Mouse (Mus musculus) intestine, embryonic 14.5 days (tissue): ENCODE measurements around the gene Vegfb. TPM values are rescaled to one million over a fixed set of nuclear protein-coding genes. Genes with fewer than 3 reads are reported as not detected.

Experiments used
- ATAC-seq: fragments of 200-750 bp; cut with Nextera tagmentation; replicated peaks from 2 replicates; pipeline ENCODE4 v1.8.0; 2017; ENCODE audit warnings: low read depth, moderate number of reproducible peaks, moderate TSS enrichment, moderate library complexity; ENCODE audit not compliant: low FRiP score, low TSS enrichment
- DNase-seq: peaks from one replicate; pipeline ENCODE4 v3.0.0-alpha.2; 2018; ENCODE audit warnings: low spot score
- H3K27ac ChIP-seq: fragments of 300-500 bp; sonication (generic); 2 replicates; pipeline ENCODE4 v1.5.1; 2014; ENCODE audit warnings: low read depth, mild to moderate bottlenecking, control low read depth
- H3K27me3 ChIP-seq: fragments of 300-500 bp; sonication (generic); replicated peaks from 2 replicates; pipeline ENCODE4 v1.6.1; 2014; ENCODE audit warnings: low read length, control low read depth; ENCODE audit not compliant: control insufficient read depth, insufficient read depth
- H3K36me3 ChIP-seq: fragments of 300-500 bp; sonication (generic); 2 replicates; pipeline ENCODE4 v1.6.1; 2014; ENCODE audit warnings: low read length, control low read depth; ENCODE audit not compliant: control insufficient read depth, insufficient read depth
- H3K4me1 ChIP-seq: fragments of 300-500 bp; sonication (generic); replicated peaks from 2 replicates; pipeline ENCODE4 v1.6.1; 2014; ENCODE audit warnings: low read length, control low read depth, mixed read lengths; ENCODE audit not compliant: control insufficient read depth, insufficient read depth
- H3K4me2 ChIP-seq: fragments of 300-500 bp; sonication (generic); 2 replicates; pipeline ENCODE4 v1.6.1; 2014; ENCODE audit warnings: low read length
- H3K4me3 ChIP-seq: fragments of 300-500 bp; sonication (generic); 2 replicates; pipeline ENCODE4 v1.5.1; 2014; ENCODE audit warnings: low read depth, low read length, control low read depth, mixed read lengths
- H3K9ac ChIP-seq: fragments of 300-500 bp; sonication (generic); 2 replicates; pipeline ENCODE4 v1.6.1; 2014; ENCODE audit warnings: mild to moderate bottlenecking, low read length
- H3K9me3 ChIP-seq: fragments of 300-500 bp; sonication (generic); 2 replicates; pipeline ENCODE4 v1.6.1; 2016; ENCODE audit warnings: low read length, control low read depth; ENCODE audit not compliant: control insufficient read depth
- WGBS: fragments of 180-500 bp; shearing (Covaris S2); extraction: QIAGEN DNeasy Blood & Tissue Kit; methylation state at CpG from one replicate; pipeline ENCODE4 v1.1.7; 2014; 5-methylcytosine and 5-hydroxymethylcytosine counted together
- polyA plus RNA-seq: library from polyadenylated mRNA; unstranded; fragments of >200 nt; fragmentation: Nextera tagmentation; extraction: Ambion mirVana; gene quantifications from 2 replicates; pipeline ENCODE4 v1.2.1, GENCODE M21; 2014

Gene Vegfb
- polyA plus RNA-seq, 1 experiment from 2014 or later, result 50.5 TPM

- Histone ChIP-seq H3K9ac (no peak overlapping the region), H3K4me2 (no peak overlapping the region), H3K4me3 (no peak overlapping the region), H3K27me3 (no peaks in the 10 kb centered on the region), H3K27ac (no peak overlapping the region), H3K9me3 (no peaks in the 10 kb centered on the region), H3K4me1 (peaks cover 20% of the 10 kb centered on the region), H3K36me3 (peaks cover 34% of the 10 kb centered on the region)
- DNase-seq (no peak), ATAC-seq (no peak)
- WGBS, result 84% methylated on average over 19 of the region's 19 CpGs
Measured at GRCm38 (mm10) chr19:6985300-6985699, 2.2 kb downstream of the Vegfb start.

- Histone ChIP-seq H3K4me1 (peaks cover 27% of the 10 kb centered on the region), H3K9ac (no peak overlapping the region), H3K27me3 (no peaks in the 10 kb centered on the region), H3K27ac (no peak overlapping the region), H3K4me2 (no peak overlapping the region), H3K4me3 (no peak overlapping the region), H3K36me3 (peaks cover 35% of the 10 kb centered on the region), H3K9me3 (no peaks in the 10 kb centered on the region)
- DNase-seq, result no peak
- whole genome bisulfite sequencing, result 93% methylated on average over 5 of the region's 5 CpGs
- no peak for ATAC-seq
Measured at GRCm38 (mm10) chr19:6983621-6984020, 3.8 kb downstream of the Vegfb start.

DNA sequence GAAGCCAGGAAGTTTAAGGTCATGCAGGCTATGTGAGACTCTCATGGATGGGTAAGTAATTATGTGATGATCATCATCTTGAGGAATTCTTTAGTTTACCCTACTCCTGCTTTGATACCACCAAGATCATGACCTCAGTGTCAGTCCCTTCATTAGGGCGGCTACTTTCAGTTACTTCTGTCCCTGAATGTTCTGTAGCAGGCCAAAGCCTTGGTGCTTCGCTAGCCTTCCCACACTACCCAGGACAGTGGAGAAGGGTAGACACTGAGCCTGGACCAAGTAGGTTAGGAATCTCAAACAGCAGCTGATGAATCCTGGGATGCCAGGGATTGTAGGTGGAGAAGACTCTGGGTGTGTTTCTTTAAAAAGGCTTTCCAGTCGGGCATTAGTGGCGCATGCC is 6.0 kb downstream of the Vegfb start:
- 87% methylated on average over 4 of the region's 4 CpGs for WGBS
- H3K27ac ChIP-seq, result no peak overlapping the region
- H3K9ac ChIP-seq, result no peak overlapping the region
- H3K4me1 ChIP-seq, result peaks cover 26% of the 10 kb centered on the region
- H3K9me3 ChIP-seq, result no peaks in the 10 kb centered on the region
- H3K4me2 ChIP-seq, result peak overlapping the region; percentile 82; the same call in 1 of the 2 replicates
- ATAC-seq (no peak), DNase-seq (no peak)
- no peaks in the 10 kb centered on the region for H3K27me3 ChIP-seq
- H3K36me3 ChIP-seq, result peaks cover 53% of the 10 kb centered on the region
- H3K4me3 ChIP-seq, result peak overlapping the region; percentile 70; the same call in 1 of the 2 replicates

DNA sequence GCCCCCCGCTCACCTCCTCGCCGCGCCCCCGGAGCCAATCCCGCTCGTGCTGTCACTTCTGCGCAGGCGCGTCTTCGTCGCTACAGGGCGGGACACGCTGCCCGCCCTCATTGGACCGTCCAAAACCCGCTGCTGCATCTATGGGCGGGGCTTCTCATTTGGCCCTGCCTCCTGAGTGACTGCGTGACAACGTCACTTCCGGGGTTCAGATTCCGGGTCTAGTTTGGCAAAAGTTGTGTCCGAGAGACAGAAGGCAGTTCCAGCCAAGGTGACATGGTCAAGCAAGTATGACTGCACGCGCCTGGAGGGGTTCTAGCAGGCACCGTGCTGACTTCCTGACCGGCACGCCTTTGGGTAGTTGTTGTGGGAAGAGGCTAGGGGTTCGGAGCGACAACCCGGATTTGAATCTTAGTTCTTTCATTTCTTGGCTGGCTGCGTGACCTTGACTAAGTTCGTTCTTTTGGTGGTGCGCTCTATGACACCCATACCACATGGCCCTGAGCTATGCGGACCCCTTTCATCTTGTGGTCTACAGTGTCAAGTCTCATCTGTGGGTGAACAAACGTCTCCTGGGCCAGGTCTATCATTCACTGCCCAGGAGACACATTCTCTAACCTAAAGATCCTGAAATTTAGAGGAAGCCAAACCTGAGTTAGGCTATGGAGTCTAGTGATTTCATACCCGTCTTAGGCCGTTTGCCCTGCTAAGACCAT is 6.9 kb downstream of the Vegfb start, which contains the start of gene Fkbp2:
Fkbp2 (minus strand) TSS at position 121 of the 713 bp plus-strand sequence.
- peaks cover 53% of the 10 kb centered on the region for H3K36me3 ChIP-seq
- peak within 1 kb of the TSS; percentile 70 for H3K4me3 ChIP-seq
- peaks cover 27% of the 10 kb centered on the region for H3K4me1 ChIP-seq
- peak within 1 kb of the TSS; percentile 82 for H3K9ac ChIP-seq
- peak within 1 kb of the TSS; percentile 85 for H3K27ac ChIP-seq
- H3K27me3 ChIP-seq, result no peaks in the 10 kb centered on the region
- 2% methylated on average over 38 of the region's 38 CpGs for WGBS
- ATAC-seq (peak; percentile 86), DNase-seq (peak; percentile 99)
- H3K9me3 ChIP-seq, result no peaks in the 10 kb centered on the region
- H3K4me2 ChIP-seq, result peak within 1 kb of the TSS; percentile 82

DNA sequence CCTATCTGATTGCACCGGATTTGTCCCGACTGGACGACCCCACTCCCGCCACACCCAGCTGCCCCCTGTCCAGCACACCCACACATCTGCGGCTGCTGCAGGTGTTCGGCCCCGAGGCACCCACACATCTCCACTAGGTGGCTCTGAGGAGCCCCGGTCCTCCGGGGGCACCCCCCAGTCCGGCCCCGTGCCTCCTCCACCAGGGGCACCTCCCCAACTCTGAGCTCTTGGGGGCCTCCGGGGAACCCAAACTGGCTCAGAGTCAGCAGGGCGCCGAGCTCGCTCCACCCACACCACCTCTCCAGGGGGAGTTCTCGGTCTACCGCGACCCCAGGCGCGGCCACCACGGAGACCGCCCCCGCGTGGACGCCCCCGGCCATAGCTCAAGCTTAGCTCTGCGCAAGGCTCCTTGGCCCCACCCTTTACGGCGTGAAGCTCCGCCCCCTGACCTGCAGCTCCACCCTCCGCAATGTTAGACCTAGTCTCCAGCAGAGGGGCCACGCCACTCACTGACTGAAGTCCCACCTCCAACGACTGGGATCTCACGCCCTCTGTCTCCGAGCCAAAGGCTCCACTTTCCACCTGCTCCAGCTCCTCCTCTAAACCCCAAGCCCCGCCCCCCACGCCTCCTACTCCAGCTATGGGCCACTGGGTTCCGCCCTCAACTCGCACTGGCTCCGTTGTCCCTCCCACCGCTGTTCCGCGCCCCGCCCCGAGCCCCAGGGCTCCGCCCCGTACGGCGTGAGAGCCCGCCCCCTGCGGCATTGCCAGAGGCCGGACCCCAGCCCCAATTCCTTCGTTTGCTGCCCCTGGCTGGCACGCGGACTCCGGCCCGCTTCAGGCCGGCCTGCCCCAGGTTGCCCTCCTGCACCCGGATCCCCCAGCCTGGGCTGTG is 7.7 kb downstream of the Vegfb start:
- H3K36me3 ChIP-seq, result peaks cover 45% of the 10 kb centered on the region
- WGBS, result under 1% methylated on average over 59 of the region's 59 CpGs
- H3K27ac ChIP-seq, result peak overlapping the region; percentile 85
- H3K9me3 ChIP-seq, result no peaks in the 10 kb centered on the region
- H3K27me3 ChIP-seq, result no peaks in the 10 kb centered on the region
- peak; percentile 100 for DNase-seq
- H3K4me1 ChIP-seq, result peaks cover 27% of the 10 kb centered on the region
- peak overlapping the region; percentile 82 for H3K9ac ChIP-seq
- peak overlapping the region; percentile 82 for H3K4me2 ChIP-seq
- H3K4me3 ChIP-seq, result peak overlapping the region; percentile 70
- peak; percentile 86 for ATAC-seq

- Histone ChIP-seq H3K4me1 (peaks cover 27% of the 10 kb centered on the region), H3K36me3 (peaks cover 41% of the 10 kb centered on the region), H3K4me3 (peak overlapping the region; percentile 70), H3K27me3 (no peaks in the 10 kb centered on the region), H3K9me3 (no peaks in the 10 kb centered on the region), H3K27ac (peak overlapping the region; percentile 10), H3K4me2 (peak overlapping the region; percentile 82), H3K9ac (peak overlapping the region; percentile 38)
- ATAC-seq, result no peak
- WGBS, result 11% methylated on average over 11 of the region's 11 CpGs
- peak; percentile 66 for DNase-seq
Measured at GRCm38 (mm10) chr19:6979001-6979479, 8.4 kb downstream of the Vegfb start.

- H3K27ac ChIP-seq, result peak overlapping the region; percentile 10
- H3K9ac ChIP-seq, result peak overlapping the region; percentile 38
- ATAC-seq, result no peak
- peak overlapping the region; percentile 70 for H3K4me3 ChIP-seq
- 35% methylated on average over 3 of the region's 3 CpGs for WGBS
- no peak for DNase-seq
- no peaks in the 10 kb centered on the region for H3K27me3 ChIP-seq
- peaks cover 37% of the 10 kb centered on the region for H3K36me3 ChIP-seq
- no peaks in the 10 kb centered on the region for H3K9me3 ChIP-seq
- H3K4me1 ChIP-seq, result peaks cover 27% of the 10 kb centered on the region
- peak overlapping the region; percentile 82 for H3K4me2 ChIP-seq
Measured at GRCm38 (mm10) chr19:6978639-6978974, 8.8 kb downstream of the Vegfb start.

- peak overlapping the region; percentile 82 for H3K4me2 ChIP-seq
- ATAC-seq, result no peak
- peak overlapping the region; percentile 10; the same call in 1 of the 2 replicates for H3K27ac ChIP-seq
- H3K36me3 ChIP-seq, result peaks cover 32% of the 10 kb centered on the region
- H3K9me3 ChIP-seq, result no peaks in the 10 kb centered on the region
- H3K9ac ChIP-seq, result peak overlapping the region; percentile 38; the same call in 1 of the 2 replicates
- no peak for DNase-seq
- peaks cover 27% of the 10 kb centered on the region for H3K4me1 ChIP-seq
- H3K4me3 ChIP-seq, result peak overlapping the region; percentile 70; the same call in 1 of the 2 replicates
- WGBS, result 76% methylated on average over 13 of the region's 13 CpGs
- no peaks in the 10 kb centered on the region for H3K27me3 ChIP-seq
Measured at GRCm38 (mm10) chr19:6977759-6978638, 9.5 kb downstream of the Vegfb start.
